11 mouse cellular contexts compared by ENCODE assay signal in genomic region chr5:107082011-107082410, GRCm38 (mm10).
"Had no signal": no experiment of that assay in that cellular context is flagged by ENCODE, and none has a peak within 500 bp of the region (broad histone marks: within the 10 kb centered on the region; RNA-seq: fewer than 3 reads in every experiment).

No protein-coding gene starts in this region.

- H3K4me3 ChIP-seq: left cerebral cortex, adult 2 months; liver, embryonic 13.5 days; lung, embryonic 15.5 days; midbrain, embryonic 13.5 days; stomach, embryonic 15.5 days had no signal

- H3K36me3 ChIP-seq: liver, embryonic 13.5 days; lung, embryonic 15.5 days; midbrain, embryonic 13.5 days; stomach, embryonic 15.5 days had no signal

- DNase-seq: liver; liver, embryonic 13.5 days; liver, postnatal 0 days; right cerebral cortex, postnatal 14 days; thymus, adult 2 months; thymus, postnatal 25 days had no signal

- ATAC-seq: intestine, embryonic 16.5 days; liver, postnatal 0 days; midbrain, embryonic 13.5 days had no signal

- H3K9ac ChIP-seq: liver, embryonic 13.5 days; liver, postnatal 0 days; lung, embryonic 15.5 days; midbrain, embryonic 13.5 days; stomach, embryonic 15.5 days had no signal

- H3K4me2 ChIP-seq: liver, embryonic 13.5 days; lung, embryonic 15.5 days; midbrain, embryonic 13.5 days; stomach, embryonic 15.5 days had no signal

- H3K9me3 ChIP-seq: liver, embryonic 13.5 days; lung, embryonic 15.5 days; midbrain, embryonic 13.5 days; stomach, embryonic 15.5 days had no signal

- H3K27ac ChIP-seq: left cerebral cortex, adult 2 months; liver, embryonic 13.5 days; lung, embryonic 15.5 days; midbrain, embryonic 13.5 days; stomach, embryonic 15.5 days had no signal

- H3K27me3 ChIP-seq: liver, embryonic 13.5 days; lung, embryonic 15.5 days; midbrain, embryonic 13.5 days; stomach, embryonic 15.5 days had no signal
